Mouse (Mus musculus) liver, embryonic 14.5 days (tissue): ENCODE measurements around the gene Tpst1. TPM values are rescaled to one million over a fixed set of nuclear protein-coding genes. Genes with fewer than 3 reads are reported as not detected.

Experiments
- ATAC-seq: fragments of 200-750 bp; cut with Nextera tagmentation; 2 replicates; pipeline ENCODE4 v1.8.0; 2017; ENCODE audit warnings: moderate number of reproducible peaks, mild to moderate bottlenecking, moderate library complexity; ENCODE audit not compliant: insufficient read depth
- DNase-seq, 3 experiments: peaks; one replicate each; pipeline ENCODE4 v3.0.0-alpha.2; 2012 to 2013; ENCODE audit warnings: low read depth in 3 of 3, low spot score in 3 of 3
- H3K27ac ChIP-seq: fragments of 300-500 bp; sonication (generic); 2 replicates; pipeline ENCODE4 v1.5.1; 2014; ENCODE audit warnings: moderate library complexity, mild to moderate bottlenecking, control low read depth, inconsistent platforms
- H3K27me3 ChIP-seq: fragments of 300-500 bp; sonication (generic); 2 replicates; pipeline ENCODE4 v1.6.1; 2014; ENCODE audit warnings: mild to moderate bottlenecking, low read length, moderate library complexity; ENCODE audit not compliant: control insufficient read depth, insufficient read depth
- H3K36me3 ChIP-seq: fragments of 300-500 bp; sonication (generic); replicated peaks from 2 replicates; pipeline ENCODE4 v1.6.1; 2014; ENCODE audit warnings: low read depth; ENCODE audit not compliant: control insufficient read depth, insufficient read depth
- H3K4me1 ChIP-seq, 2 experiments: fragments of 200-500 bp in 1 of 2; fragments of 300-500 bp in 1 of 2; sonication (generic) in 1 of 2; replicated peaks; 2 replicates each; pipeline ENCODE4 v1.6.1; 2012 to 2014; ENCODE audit warnings: antibody characterized with exemption in 1 of 2, inconsistent platforms in 1 of 2, low read length in 1 of 2; ENCODE audit not compliant: control insufficient read depth in 2 of 2, insufficient read depth in 2 of 2
- H3K4me2 ChIP-seq: fragments of 300-500 bp; sonication (generic); 2 replicates; pipeline ENCODE4 v1.6.1; 2014; ENCODE audit warnings: low read depth, mild to moderate bottlenecking, control low read depth, moderate library complexity
- H3K4me3 ChIP-seq, 2 experiments: fragments of 200-500 bp in 1 of 2; fragments of 300-500 bp in 1 of 2; sonication (generic) in 1 of 2; 2 replicates each; pipeline ENCODE4 v1.5.1; 2012 to 2014; ENCODE audit warnings: low read depth in 2 of 2, low read length in 2 of 2, mild to moderate bottlenecking in 2 of 2, control low read depth in 1 of 2, inconsistent platforms in 1 of 2, moderate library complexity in 1 of 2; ENCODE audit not compliant: insufficient read depth in 1 of 2
- H3K9ac ChIP-seq: fragments of 300-500 bp; sonication (generic); replicated peaks from 2 replicates; pipeline ENCODE4 v1.6.1; 2014; ENCODE audit warnings: mild to moderate bottlenecking, control low read depth, moderate library complexity
- H3K9me3 ChIP-seq: fragments of 300-500 bp; sonication (generic); 2 replicates; pipeline ENCODE4 v1.6.1; 2016; ENCODE audit warnings: low read length, mixed read lengths; ENCODE audit not compliant: control insufficient read depth
- CTCF ChIP-seq: IDR thresholded peaks from 2 replicates; pipeline ENCODE4 v1.5.1; 2016; ENCODE audit warnings: antibody characterized with exemption, low read depth, control low read depth
- EP300 ChIP-seq: IDR thresholded peaks from 2 replicates; pipeline ENCODE4 v1.6.1; 2016; ENCODE audit warnings: antibody characterized with exemption, low read depth
- WGBS: fragments of 180-500 bp; shearing (Covaris S2); extraction: QIAGEN DNeasy Blood & Tissue Kit; methylation state at CpG from one replicate; pipeline ENCODE4 v1.1.7; 2014; ENCODE audit not compliant: insufficient replicate concordance; 5-methylcytosine and 5-hydroxymethylcytosine counted together
- polyA plus RNA-seq, 2 experiments: library from polyadenylated mRNA; depleted of rRNA in 1 of 2; stranded (reverse) in 1 of 2; unstranded in 1 of 2; fragments of >200 nt; fragmentation: Nextera tagmentation in 1 of 2; extraction: Ambion mirVana in 1 of 2; gene quantifications; 2 replicates each; pipeline versions ENCODE4 v1.2.1 to v1.2.3; 2012 to 2014

Gene Tpst1
- polyA plus RNA-seq, 2 experiments, result 10.0 to 22.8 TPM

DNA sequence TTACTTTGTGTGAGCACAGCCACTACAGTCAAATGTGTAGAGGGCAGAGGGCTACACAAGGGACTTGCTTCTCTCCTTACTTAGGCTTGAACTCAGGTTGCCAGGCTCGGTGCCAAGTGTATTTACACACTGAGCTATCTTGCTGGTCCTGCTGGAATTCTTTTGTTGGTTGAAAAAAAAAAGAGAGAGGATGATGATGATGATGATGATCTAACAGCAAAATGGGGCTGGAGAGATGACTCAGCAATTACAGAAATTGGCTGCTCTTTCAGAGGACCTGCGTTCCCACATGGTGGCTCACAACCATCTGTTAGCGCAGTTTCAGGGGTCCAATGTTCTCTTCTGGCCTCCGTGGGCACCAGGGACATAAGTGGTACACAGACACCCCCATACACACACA lies 15.5 kb downstream of the Tpst1 start:
- no peaks in the 10 kb centered on the region for H3K27me3 ChIP-seq
- peaks cover 7 to 11% of the 10 kb centered on the region in 2 experiments; a peak in 3 of 4 replicates for H3K4me1 ChIP-seq
- no peak overlapping the region for H3K4me3 ChIP-seq
- no peak overlapping the region for H3K9ac ChIP-seq
- WGBS, result 78% methylated on average over 4 of the region's 4 CpGs
- H3K4me2 ChIP-seq, result no peak overlapping the region
- DNase-seq, result no peak
- H3K9me3 ChIP-seq, result no peaks in the 10 kb centered on the region
- TF ChIP-seq EP300 (no peak), CTCF (no peak)
- H3K36me3 ChIP-seq, result no peaks in the 10 kb centered on the region
- no peak for ATAC-seq
- H3K27ac ChIP-seq, result no peak overlapping the region

GRCm38 (mm10) chr5:130089177-130089576 lies 16.1 kb downstream of the Tpst1 start:
- peaks cover 7 to 10% of the 10 kb centered on the region in 2 experiments; a peak in 3 of 4 replicates for H3K4me1 ChIP-seq
- ATAC-seq (0 out of 2 replicates have a peak, but pooled peaks have one; percentile 23), DNase-seq (no peak)
- H3K4me3 ChIP-seq, result no peak overlapping the region
- no peak overlapping the region for H3K9ac ChIP-seq
- no peak for TF ChIP-seq EP300
- TF ChIP-seq CTCF, result no peak
- H3K27me3 ChIP-seq, result no peaks in the 10 kb centered on the region
- H3K4me2 ChIP-seq, result no peak overlapping the region
- no peaks in the 10 kb centered on the region for H3K9me3 ChIP-seq
- 29% methylated on average over 7 of the region's 7 CpGs for WGBS
- H3K27ac ChIP-seq, result no peak overlapping the region
- H3K36me3 ChIP-seq, result no peaks in the 10 kb centered on the region

- 0 out of 2 replicates have a peak, but pooled peaks have one; percentile 21 for ATAC-seq
- Histone ChIP-seq H3K36me3 (no peaks in the 10 kb centered on the region), H3K9ac (no peak overlapping the region), H3K27ac (no peak overlapping the region), H3K9me3 (no peaks in the 10 kb centered on the region), H3K4me1 (peaks cover 4 to 10% of the 10 kb centered on the region in 2 experiments; a peak in 3 of 4 replicates), H3K4me3 (no peak overlapping the region), H3K4me2 (no peak overlapping the region), H3K27me3 (no peaks in the 10 kb centered on the region)
- 62% methylated on average over 18 of the region's 18 CpGs for WGBS
- no peak for TF ChIP-seq CTCF
- TF ChIP-seq EP300, result no peak
- no peak for DNase-seq
Measured at GRCm38 (mm10) chr5:130089626-130090393, 16.7 kb downstream of the Tpst1 start.

GRCm38 (mm10) chr5:130096754-130097153 lies 23.6 kb downstream of the Tpst1 start:
- Histone ChIP-seq H3K27ac (no peak overlapping the region), H3K4me3 (no peak overlapping the region), H3K4me1 (peaks cover 17 to 24% of the 10 kb centered on the region in 2 experiments), H3K9me3 (no peaks in the 10 kb centered on the region), H3K4me2 (no peak overlapping the region), H3K36me3 (no peaks in the 10 kb centered on the region), H3K9ac (no peak overlapping the region), H3K27me3 (no peaks in the 10 kb centered on the region)
- DNase-seq (peak in 1 of 3 experiments; percentile 36), ATAC-seq (0 out of 2 replicates have a peak, but pooled peaks have one; percentile 44)
- TF ChIP-seq EP300 (no peak), CTCF (no peak)
- 66% methylated on average over 12 of the region's 12 CpGs for WGBS

GRCm38 (mm10) chr5:130097837-130098236 lies 24.7 kb downstream of the Tpst1 start:
- Histone ChIP-seq H3K9ac (peak overlapping the region; percentile 13; the same call in 1 of the 2 replicates), H3K27ac (peak overlapping the region; percentile 6), H3K27me3 (no peaks in the 10 kb centered on the region), H3K4me3 (no peak overlapping the region), H3K4me1 (peaks cover 17 to 19% of the 10 kb centered on the region in 2 experiments), H3K9me3 (no peaks in the 10 kb centered on the region), H3K4me2 (peak overlapping the region; percentile 54), H3K36me3 (no peaks in the 10 kb centered on the region)
- TF ChIP-seq CTCF (no peak), EP300 (0 out of 2 replicates have a peak, but pooled peaks have one; percentile 11)
- peak; percentile 43 to 56 (median 45) for DNase-seq
- ATAC-seq, result peak; percentile 91
- WGBS, result 11% methylated on average over 2 of the region's 2 CpGs
